11 mouse cellular contexts compared by ENCODE assay signal in genomic region chr4:114897853-114898252, GRCm38 (mm10). TPM values are rescaled to one million over a fixed set of nuclear protein-coding genes. Genes with fewer than 3 reads are reported as not detected.
DNase-seq lines count a peak whose midpoint lies in the region; ATAC-seq and TF ChIP-seq lines count a peak whose summit lies in the region.
"Had no signal": no experiment of that assay in that cellular context is flagged by ENCODE, and none has a peak within 500 bp of the region (broad histone marks: within the 10 kb centered on the region; RNA-seq: fewer than 3 reads in every experiment).

No protein-coding gene starts in this region.

- 0 out of 2 replicates have a peak, but pooled peaks cover 5% of the 10 kb centered on the region for H3K4me1 ChIP-seq in kidney, embryonic 14.5 days (ENCODE audit: control insufficient read depth, insufficient read depth, low read length)
- H3K4me1 ChIP-seq in liver, embryonic 14.5 days (replicated peaks; ENCODE audit: control insufficient read depth in 2 of 2, insufficient read depth in 2 of 2, low read length in 1 of 2): no peaks in the 10 kb centered on the region

- peak; percentile 36; the same call in 1 of the 2 replicates for TF ChIP-seq CTCF in liver, embryonic 14.5 days (IDR thresholded peaks at IDR 0.05; ENCODE audit: low read depth)

- no peaks in the 10 kb centered on the region; the same call in 1 of the 2 replicates for H3K36me3 ChIP-seq in kidney, embryonic 14.5 days (ENCODE audit: control insufficient read depth, insufficient read depth, low read length)
- no peaks in the 10 kb centered on the region for H3K36me3 ChIP-seq in liver, embryonic 14.5 days (replicated peaks; ENCODE audit: control insufficient read depth, insufficient read depth, low read depth)

- peaks cover 42% of the 10 kb centered on the region for H3K27me3 ChIP-seq in kidney, embryonic 14.5 days (ENCODE audit: control insufficient read depth, insufficient read depth, low read length)
- peaks cover 48% of the 10 kb centered on the region for H3K27me3 ChIP-seq in liver, embryonic 14.5 days (ENCODE audit: control insufficient read depth, insufficient read depth, low read length)

- H3K27ac ChIP-seq in kidney, embryonic 14.5 days (ENCODE audit: low read depth, low read length): no peak overlapping the region
- no peak overlapping the region for H3K27ac ChIP-seq in liver, embryonic 14.5 days

- TF ChIP-seq EP300 in liver, embryonic 14.5 days (IDR thresholded peaks at IDR 0.05; ENCODE audit: low read depth): no peak

- no peak overlapping the region for H3K4me2 ChIP-seq in kidney, embryonic 14.5 days (replicated peaks; ENCODE audit: low read depth, low read length)
- no peak overlapping the region for H3K4me2 ChIP-seq in liver, embryonic 14.5 days (ENCODE audit: low read depth)

- no peak for ATAC-seq in kidney, embryonic 14.5 days (ENCODE audit: low FRiP score, low TSS enrichment)
- no peak for ATAC-seq in liver, embryonic 14.5 days (ENCODE audit: insufficient read depth)
- ATAC-seq: activated CD4-positive, CD25-positive, alpha-beta regulatory T cell, adult 4 months had no signal

- no peak overlapping the region for H3K9ac ChIP-seq in kidney, embryonic 14.5 days (ENCODE audit: low read depth, low read length)
- no peak overlapping the region for H3K9ac ChIP-seq in liver, embryonic 14.5 days (replicated peaks)

- WGBS in kidney, embryonic 14.5 days: 12% methylated on average over 4 of the region's 4 CpGs
- 7% methylated on average over 4 of the region's 4 CpGs for WGBS in liver, embryonic 14.5 days (ENCODE audit: insufficient replicate concordance)

- no peak overlapping the region for H3K4me3 ChIP-seq in kidney, embryonic 14.5 days (ENCODE audit: low read length)
- H3K4me3 ChIP-seq in liver, embryonic 14.5 days (ENCODE audit: insufficient read depth in 1 of 2, low read depth in 2 of 2, low read length in 2 of 2): no peak overlapping the region

- H3K9me3 ChIP-seq in kidney, embryonic 14.5 days (ENCODE audit: control insufficient read depth, low read length): no peaks in the 10 kb centered on the region
- no peaks in the 10 kb centered on the region for H3K9me3 ChIP-seq in liver, embryonic 14.5 days (ENCODE audit: control insufficient read depth, low read length)

- DNase-seq in kidney, adult 18-20 months: peak; percentile 36
- peak; percentile 36 for DNase-seq in A20 (ENCODE audit: low read depth, low spot score)
- peak; percentile 31 for DNase-seq in ZHBTc4 (ENCODE audit: low read depth, low spot score)
- DNase-seq in liver, embryonic 14.5 days (ENCODE audit: low read depth in 3 of 3, low spot score in 3 of 3): no peak
- no peak for DNase-seq in right cerebral cortex, postnatal 36 days (ENCODE audit: low spot score in 2 of 2)
- DNase-seq in layer of hippocampus, adult 9-10 months (ENCODE audit: low spot score): no peak
- no peak for DNase-seq in T-cell, adult 2 months (ENCODE audit: low spot score)

RNA-seq across cellular contexts. Expression of gene Foxd2, which starts 10.8 kb away (rescaled TPM):
- polyA plus RNA-seq in kidney, embryonic 14.5 days (2014; fragmentation: Nextera tagmentation; extraction: Ambion mirVana): 5.0 and 8.3 TPM in 2 replicates
- polyA plus RNA-seq in liver, embryonic 14.5 days (2012; rRNA removed): 0.02 TPM in 2 replicates
- not detected in 2 replicates for polyA plus RNA-seq in liver, embryonic 14.5 days (2014; fragmentation: Nextera tagmentation; extraction: Ambion mirVana)
- polyA plus RNA-seq: liver, embryonic 16.5 days had no signal

RNA-seq across cellular contexts. Expression of gene Foxe3, which starts 28.0 kb away (rescaled TPM):
- not detected in 2 replicates for polyA plus RNA-seq in kidney, embryonic 14.5 days (2014; fragmentation: Nextera tagmentation; extraction: Ambion mirVana)
- not detected in 2 replicates for polyA plus RNA-seq in liver, embryonic 14.5 days (2012; rRNA removed)
- polyA plus RNA-seq in liver, embryonic 14.5 days (2014; fragmentation: Nextera tagmentation; extraction: Ambion mirVana): not detected in 2 replicates
- polyA plus RNA-seq: activated CD4-positive, CD25-positive, alpha-beta regulatory T cell, adult 4 months; liver, embryonic 16.5 days; spleen, adult 2 months had no signal

Comparison
In these comparisons a context has a peak if more than half of its experiments do, and no peak if none do; other contexts are left out.
1. DNase-seq: peak in kidney, adult 18-20 months (single experiment), A20 (single experiment) and ZHBTc4 (single experiment); none in liver, embryonic 14.5 days (0 of 3), right cerebral cortex, postnatal 36 days (0 of 2), layer of hippocampus, adult 9-10 months (single experiment) and T-cell, adult 2 months (single experiment).